Mouse (Mus musculus): ENCODE data around the gene Man2b1. TPM values are rescaled to one million over a fixed set of nuclear protein-coding genes. Genes with fewer than 3 reads are reported as not detected.
"Not testable (repeated sequence)": the region's sequence is repeated elsewhere in the genome, so short reads cannot be mapped to it uniquely, and the experiment has no call there.

The Man2b1 gene
- polyA plus RNA-seq, 1 experiment from 2014 or later: 34.8 TPM

DNA sequence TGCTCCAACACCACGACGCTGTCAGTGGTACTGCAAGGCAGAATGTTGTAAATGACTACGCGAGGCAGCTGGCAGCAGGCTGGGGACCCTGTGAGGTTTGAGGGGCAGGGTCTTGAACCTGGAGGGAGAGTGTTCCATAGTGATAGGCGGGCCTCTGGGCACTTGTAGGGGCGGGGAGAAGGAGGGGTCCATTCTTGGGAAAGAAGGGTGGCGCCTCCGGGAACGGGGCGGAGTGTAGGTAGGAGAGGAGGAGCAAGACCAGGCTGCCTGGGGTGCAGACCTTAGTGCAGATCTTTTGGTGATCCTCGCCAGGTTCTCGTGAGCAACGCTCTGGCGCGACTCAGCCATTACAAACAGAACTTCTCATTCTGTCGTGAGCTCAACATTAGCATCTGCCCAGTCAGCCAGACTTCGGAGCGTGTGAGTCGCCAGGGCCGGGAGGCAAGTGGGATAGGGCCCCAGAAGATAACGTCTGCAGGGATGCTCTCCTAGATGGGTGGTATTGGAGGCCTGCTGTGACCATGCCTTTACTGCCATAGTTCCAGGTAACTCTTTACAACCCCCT lies 8.5 kb downstream of the Man2b1 start:
- no peaks in the 10 kb centered on the region for H3K9me3 ChIP-seq (replicated peaks)
- ATAC-seq (ENCODE audit: insufficient number of reproducible peaks, low FRiP score): no peak
- no peak overlapping the region for H3K9ac ChIP-seq
- H3K4me2 ChIP-seq: no peak overlapping the region
- H3K36me3 ChIP-seq: peaks cover 71% of the 10 kb centered on the region
- no peak overlapping the region for H3K27ac ChIP-seq (ENCODE audit: poor library complexity, severe bottlenecking)
- no peaks in the 10 kb centered on the region for H3K4me1 ChIP-seq (replicated peaks)
- H3K4me3 ChIP-seq: no peak overlapping the region
- no peaks in the 10 kb centered on the region for H3K27me3 ChIP-seq (replicated peaks)
- WGBS: 27% methylated on average over 21 of the region's 21 CpGs

- no peak overlapping the region for H3K4me3 ChIP-seq
- no peak for ATAC-seq (ENCODE audit: insufficient number of reproducible peaks, low FRiP score)
- H3K27ac ChIP-seq (ENCODE audit: poor library complexity, severe bottlenecking): no peak overlapping the region
- WGBS: 83% methylated on average over 13 of the region's 13 CpGs
- peaks cover 60% of the 10 kb centered on the region for H3K36me3 ChIP-seq
- H3K27me3 ChIP-seq (replicated peaks): no peaks in the 10 kb centered on the region
- H3K4me2 ChIP-seq: no peak overlapping the region
- H3K9me3 ChIP-seq (replicated peaks): no peaks in the 10 kb centered on the region
- H3K4me1 ChIP-seq (replicated peaks): no peaks in the 10 kb centered on the region
- no peak overlapping the region for H3K9ac ChIP-seq
These were observed 12.0 kb downstream of the Man2b1 start for GRCm38 (mm10) chr8:85095051-85095450.

GRCm38 (mm10) chr8:85095566-85095965 lies 12.5 kb downstream of the Man2b1 start:
- WGBS: 86% methylated on average over 7 of the region's 7 CpGs
- peaks cover 60% of the 10 kb centered on the region for H3K36me3 ChIP-seq
- no peak for ATAC-seq (ENCODE audit: insufficient number of reproducible peaks, low FRiP score)
- H3K4me2 ChIP-seq: no peak overlapping the region
- H3K27me3 ChIP-seq (replicated peaks): no peaks in the 10 kb centered on the region
- no peaks in the 10 kb centered on the region for H3K4me1 ChIP-seq (replicated peaks)
- no peak overlapping the region for H3K4me3 ChIP-seq
- H3K9me3 ChIP-seq (replicated peaks): no peaks in the 10 kb centered on the region
- no peak overlapping the region for H3K27ac ChIP-seq (ENCODE audit: poor library complexity, severe bottlenecking)
- no peak overlapping the region for H3K9ac ChIP-seq

- Histone ChIP-seq H3K9ac (no peak overlapping the region), H3K4me1 (replicated peaks) (no peaks in the 10 kb centered on the region), H3K36me3 (peaks cover 54% of the 10 kb centered on the region), H3K27ac (ENCODE audit: poor library complexity, severe bottlenecking) (no peak overlapping the region), H3K4me3 (no peak overlapping the region), H3K27me3 (replicated peaks) (no peaks in the 10 kb centered on the region), H3K4me2 (no peak overlapping the region), H3K9me3 (replicated peaks) (peaks cover 2% of the 10 kb centered on the region; the same call in 1 of the 2 replicates)
- 88% methylated on average over 16 of the region's 16 CpGs for WGBS
- ATAC-seq (ENCODE audit: insufficient number of reproducible peaks, low FRiP score): no peak
These were observed 13.1 kb downstream of the Man2b1 start for GRCm38 (mm10) chr8:85096196-85096595.

DNA sequence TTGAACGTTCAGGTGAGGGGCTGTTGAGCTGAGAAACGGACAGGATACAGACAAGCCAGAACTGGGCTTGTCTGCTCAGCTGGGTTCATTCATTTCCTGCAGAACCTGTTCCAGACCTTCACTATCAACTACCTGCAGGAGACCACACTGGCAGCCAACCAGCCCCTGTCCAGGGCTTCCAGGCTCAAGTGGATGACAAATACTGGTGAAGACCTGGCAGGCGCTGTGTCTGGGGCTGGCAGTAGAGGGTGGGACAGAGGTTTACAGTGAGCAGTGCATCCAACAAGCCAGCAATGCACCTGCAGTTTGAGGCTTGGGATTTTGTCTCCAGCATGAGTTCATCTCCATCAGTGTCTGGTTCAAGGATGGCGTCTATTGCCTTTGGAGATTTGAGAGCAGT lies 13.8 kb downstream of the Man2b1 start:
- ATAC-seq (ENCODE audit: insufficient number of reproducible peaks, low FRiP score): no peak
- Histone ChIP-seq H3K9me3 (replicated peaks) (peaks cover 6% of the 10 kb centered on the region; the same call in 1 of the 2 replicates), H3K27ac (ENCODE audit: poor library complexity, severe bottlenecking) (no peak overlapping the region), H3K27me3 (replicated peaks) (no peaks in the 10 kb centered on the region), H3K9ac (no peak overlapping the region), H3K36me3 (peaks cover 51% of the 10 kb centered on the region), H3K4me3 (no peak overlapping the region), H3K4me2 (no peak overlapping the region), H3K4me1 (replicated peaks) (no peaks in the 10 kb centered on the region)
- 76% methylated on average over 4 of the region's 4 CpGs for WGBS

DNA sequence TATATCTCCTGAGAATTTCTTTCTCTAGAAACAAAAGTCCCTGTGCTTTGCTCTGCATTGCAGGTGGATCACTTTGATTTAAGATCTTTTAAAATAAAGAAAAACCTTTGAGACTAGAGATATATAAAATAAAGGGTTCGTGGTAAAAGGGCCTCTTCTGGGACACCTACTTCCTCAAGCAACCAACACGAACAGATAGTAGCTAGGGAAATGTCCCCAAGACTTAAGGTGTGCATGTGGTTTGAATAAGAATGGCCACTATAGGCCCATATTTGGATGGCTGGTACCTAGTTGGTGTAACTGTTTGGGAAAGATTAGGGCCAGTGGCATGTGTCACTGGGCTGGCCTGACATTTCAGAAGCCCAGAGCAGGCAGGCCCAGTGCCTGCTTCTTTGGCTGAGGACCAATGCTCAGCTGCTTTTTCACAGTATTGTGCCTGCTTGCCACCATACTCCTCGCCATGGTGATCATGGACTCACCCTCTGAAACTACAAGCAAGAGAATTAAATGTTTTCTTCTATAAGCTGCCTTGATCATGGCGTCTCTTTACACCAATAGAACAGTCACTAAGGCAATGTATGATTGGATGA lies 17.1 kb downstream of the Man2b1 start:
- WGBS: 79% methylated on average over 4 of the region's 4 CpGs
- peaks cover 32% of the 10 kb centered on the region for H3K36me3 ChIP-seq
- no peak for ATAC-seq (ENCODE audit: insufficient number of reproducible peaks, low FRiP score)
- no peak overlapping the region for H3K9ac ChIP-seq
- H3K9me3 ChIP-seq (replicated peaks): peaks cover 14% of the 10 kb centered on the region; the same call in 1 of the 2 replicates
- no peaks in the 10 kb centered on the region for H3K27me3 ChIP-seq (replicated peaks)
- H3K27ac ChIP-seq (ENCODE audit: poor library complexity, severe bottlenecking): no peak overlapping the region
- H3K4me1 ChIP-seq (replicated peaks): no peaks in the 10 kb centered on the region
- H3K4me2 ChIP-seq: no peak overlapping the region
- no peak overlapping the region for H3K4me3 ChIP-seq

- Histone ChIP-seq H3K4me1 (replicated peaks) (no peaks in the 10 kb centered on the region), H3K9ac (no peak overlapping the region), H3K4me3 (no peak overlapping the region), H3K27ac (ENCODE audit: poor library complexity, severe bottlenecking) (no peak overlapping the region), H3K36me3 (peaks cover 25% of the 10 kb centered on the region), H3K9me3 (replicated peaks) (peaks cover 12% of the 10 kb centered on the region), H3K27me3 (replicated peaks) (no peaks in the 10 kb centered on the region), H3K4me2 (no peak overlapping the region)
- no peak for ATAC-seq (ENCODE audit: insufficient number of reproducible peaks, low FRiP score)
- WGBS: 88% methylated on average over 10 of the region's 10 CpGs
These were observed 30.2 kb downstream of the Man2b1 start for GRCm38 (mm10) chr8:85113241-85113640.

DNA sequence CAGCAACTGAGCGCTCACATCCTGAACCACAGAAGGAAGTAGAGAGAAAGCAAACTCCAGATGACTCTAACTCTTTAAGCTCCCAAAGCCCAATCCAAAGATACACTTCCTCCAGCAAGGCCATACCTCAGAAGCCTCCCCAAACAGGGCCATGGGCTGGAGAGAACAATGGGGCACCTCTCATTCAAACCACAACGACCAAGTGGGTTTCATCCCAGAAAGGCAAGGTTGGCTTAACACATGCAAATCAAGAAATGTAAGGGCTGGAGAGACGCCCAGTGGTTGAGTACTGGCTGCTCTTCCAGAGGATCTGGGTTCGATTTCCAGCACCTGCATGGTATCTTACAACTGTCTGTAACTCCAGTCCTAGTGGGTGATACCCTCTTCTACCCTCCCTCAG lies 32.4 kb downstream of the Man2b1 start:
- ATAC-seq (ENCODE audit: insufficient number of reproducible peaks, low FRiP score): no peak
- Histone ChIP-seq H3K9me3 (replicated peaks) (peaks cover 2% of the 10 kb centered on the region), H3K4me1 (replicated peaks) (peaks cover 6% of the 10 kb centered on the region), H3K9ac (no peak overlapping the region), H3K4me3 (no peak overlapping the region), H3K27ac (ENCODE audit: poor library complexity, severe bottlenecking) (no peak overlapping the region), H3K4me2 (no peak overlapping the region), H3K36me3 (peaks cover 13% of the 10 kb centered on the region), H3K27me3 (replicated peaks) (no peaks in the 10 kb centered on the region)
- WGBS: 72% methylated on average over 4 of the region's 4 CpGs

GRCm38 (mm10) chr8:85116984-85117383 lies 33.9 kb downstream of the Man2b1 start:
- Histone ChIP-seq H3K9ac (no peak overlapping the region), H3K27me3 (replicated peaks) (no peaks in the 10 kb centered on the region), H3K27ac (ENCODE audit: poor library complexity, severe bottlenecking) (no peak overlapping the region), H3K36me3 (peaks cover under 1% of the 10 kb centered on the region; the same call in 1 of the 2 replicates), H3K4me2 (no peak overlapping the region), H3K4me1 (replicated peaks) (peaks cover 6% of the 10 kb centered on the region), H3K9me3 (replicated peaks) (no peaks in the 10 kb centered on the region), H3K4me3 (no peak overlapping the region)
- ATAC-seq (ENCODE audit: insufficient number of reproducible peaks, low FRiP score): no peak
- 87% methylated on average over 7 of the region's 7 CpGs for WGBS

- peak; percentile 73 for ATAC-seq (ENCODE audit: insufficient number of reproducible peaks, low FRiP score)
- Histone ChIP-seq H3K9me3 (replicated peaks) (no peaks in the 10 kb centered on the region), H3K27me3 (replicated peaks) (no peaks in the 10 kb centered on the region), H3K4me1 (replicated peaks) (peaks cover 6% of the 10 kb centered on the region), H3K9ac (peak overlapping the region; percentile 78), H3K4me2 (peak overlapping the region; percentile 81), H3K27ac (ENCODE audit: poor library complexity, severe bottlenecking) (peak overlapping the region; percentile 40; the same call in 1 of the 2 replicates), H3K36me3 (no peaks in the 10 kb centered on the region), H3K4me3 (peak overlapping the region; percentile 77)
- WGBS: 6% methylated on average over 37 of the region's 37 CpGs
These were observed 36.2 kb downstream of the Man2b1 start for GRCm38 (mm10) chr8:85119052-85119981.

GRCm38 (mm10) chr8:85120251-85120650 lies 37.2 kb downstream of the Man2b1 start:
- H3K27ac ChIP-seq (ENCODE audit: poor library complexity, severe bottlenecking): not testable (repeated sequence)
- 78% methylated on average over 5 of the region's 5 CpGs for WGBS

More at GRCm38 (mm10) chr8:85120251-85120650, 37.2 kb downstream of the Man2b1 start:
- H3K9ac ChIP-seq; H3K4me1 ChIP-seq (replicated peaks); H3K9me3 ChIP-seq (replicated peaks); H3K4me2 ChIP-seq; H3K27me3 ChIP-seq (replicated peaks); H3K36me3 ChIP-seq; ATAC-seq (ENCODE audit: insufficient number of reproducible peaks, low FRiP score); H3K4me3 ChIP-seq: not testable (repeated sequence)
